Mouse (Mus musculus): ENCODE measurements around the gene Ctsl.

DNA sequence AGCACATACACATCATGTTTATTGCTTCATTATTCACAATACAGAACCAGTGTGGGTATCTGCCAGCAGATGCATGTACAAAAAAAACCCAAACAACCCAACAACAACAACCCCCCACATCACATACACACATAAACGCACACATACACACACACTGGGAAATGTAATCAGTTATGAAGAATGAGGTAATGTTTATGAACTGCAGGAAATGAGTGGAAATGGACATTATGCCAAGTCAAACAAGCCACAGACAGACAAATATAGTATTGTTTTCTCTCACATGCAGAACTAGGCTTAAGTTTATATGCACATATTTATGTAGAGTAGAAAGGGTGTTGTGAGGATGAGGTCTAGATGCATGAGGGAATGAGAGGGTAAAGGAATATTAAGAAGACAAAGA, 59.4 kb downstream of the Ctsl start:
- no peak for TF ChIP-seq GATA1 (IDR thresholded peaks at IDR 0.05; ENCODE audit: low read length)
- TF ChIP-seq TAL1 (IDR thresholded peaks at IDR 0.05; ENCODE audit: low read length), result no peak
